Mouse (Mus musculus) intestine, postnatal 0 days (tissue): ENCODE measurements around the gene Usp3. TPM values are rescaled to one million over a fixed set of nuclear protein-coding genes. Genes with fewer than 3 reads are reported as not detected.

Experiments
- ATAC-seq: fragments of 200-750 bp; cut with Nextera tagmentation; 2 replicates; pipeline ENCODE4 v1.8.0; 2017; ENCODE audit warnings: mild to moderate bottlenecking, moderate TSS enrichment, moderate library complexity
- H3K27ac ChIP-seq: fragments of 300-500 bp; sonication (generic); 2 replicates; pipeline ENCODE4 v1.5.1; 2014; ENCODE audit warnings: mild to moderate bottlenecking, low read depth, low read length, moderate library complexity
- H3K27me3 ChIP-seq: fragments of 300-500 bp; sonication (generic); replicated peaks from 2 replicates; pipeline ENCODE4 v1.6.1; 2014; ENCODE audit warnings: low read length, mixed read lengths; ENCODE audit not compliant: control insufficient read depth, insufficient read depth
- H3K36me3 ChIP-seq: fragments of 300-500 bp; sonication (generic); 2 replicates; pipeline ENCODE4 v1.6.1; 2014; ENCODE audit warnings: mild to moderate bottlenecking, moderate library complexity; ENCODE audit not compliant: control insufficient read depth, insufficient read depth
- H3K4me1 ChIP-seq: fragments of 300-500 bp; sonication (generic); replicated peaks from 2 replicates; pipeline ENCODE4 v1.6.1; 2014; ENCODE audit warnings: antibody characterized with exemption, low read length, mixed read lengths; ENCODE audit not compliant: control insufficient read depth, insufficient read depth
- H3K4me2 ChIP-seq: fragments of 300-500 bp; sonication (generic); replicated peaks from 2 replicates; pipeline ENCODE4 v1.6.1; 2014; ENCODE audit warnings: low read depth, mild to moderate bottlenecking, moderate library complexity
- H3K4me3 ChIP-seq: fragments of 300-500 bp; sonication (generic); 2 replicates; pipeline ENCODE4 v1.5.1; 2014; ENCODE audit warnings: low read depth, low read length
- H3K9ac ChIP-seq: fragments of 300-500 bp; sonication (generic); 2 replicates; pipeline ENCODE4 v1.6.1; 2014; ENCODE audit warnings: mild to moderate bottlenecking, low read depth, low read length
- H3K9me3 ChIP-seq: fragments of 300-500 bp; sonication (generic); 2 replicates; pipeline ENCODE4 v1.6.1; 2016; ENCODE audit warnings: mixed run types; ENCODE audit not compliant: control insufficient read depth
- CTCF ChIP-seq: sonication (generic); IDR thresholded peaks from 2 replicates; pipeline ENCODE4 v1.5.1; 2016; ENCODE audit warnings: low read depth, mild to moderate bottlenecking, control low read depth, antibody characterized with exemption, moderate library complexity
- WGBS: fragments of 180-500 bp; shearing (Covaris S2); extraction: QIAGEN DNeasy Blood & Tissue Kit; methylation state at CpG from one replicate; pipeline ENCODE4 v1.1.7; 2014; 5-methylcytosine and 5-hydroxymethylcytosine counted together
- polyA plus RNA-seq: library from polyadenylated mRNA; unstranded; fragments of >200 nt; fragmentation: Nextera tagmentation; extraction: Ambion mirVana; gene quantifications from 2 replicates; pipeline ENCODE4 v1.2.1, GENCODE M21; 2015

The Usp3 gene
- polyA plus RNA-seq, 1 experiment from 2014 or later, result 63.5 TPM

- no peak for ATAC-seq
- Histone ChIP-seq H3K4me3 (no peak overlapping the region), H3K9ac (no peak overlapping the region), H3K4me1 (no peaks in the 10 kb centered on the region), H3K9me3 (no peaks in the 10 kb centered on the region), H3K27ac (no peak overlapping the region), H3K27me3 (no peaks in the 10 kb centered on the region), H3K36me3 (peaks cover 73% of the 10 kb centered on the region), H3K4me2 (no peak overlapping the region)
- TF ChIP-seq CTCF, result no peak
- WGBS, result 76% methylated on average over 4 of the region's 4 CpGs
Observed at GRCm38 (mm10) chr9:66542785-66543184, 50.2 kb downstream of the Usp3 start.

GRCm38 (mm10) chr9:66521595-66521994, 71.3 kb downstream of the Usp3 start:
- Histone ChIP-seq H3K9me3 (no peaks in the 10 kb centered on the region), H3K9ac (no peak overlapping the region), H3K36me3 (peaks cover 72% of the 10 kb centered on the region), H3K4me3 (no peak overlapping the region), H3K27me3 (no peaks in the 10 kb centered on the region), H3K4me2 (no peak overlapping the region), H3K4me1 (no peaks in the 10 kb centered on the region), H3K27ac (peak overlapping the region; percentile 42)
- 81% methylated on average over 3 of the region's 3 CpGs for WGBS
- TF ChIP-seq CTCF, result no peak
- ATAC-seq, result no peak

- no peak overlapping the region for H3K9ac ChIP-seq
- H3K36me3 ChIP-seq, result peaks cover 69% of the 10 kb centered on the region
- no peaks in the 10 kb centered on the region for H3K27me3 ChIP-seq
- WGBS, result 85% methylated on average over 4 of the region's 4 CpGs
- H3K4me1 ChIP-seq, result no peaks in the 10 kb centered on the region
- H3K27ac ChIP-seq, result peak overlapping the region; percentile 41; the same call in 1 of the 2 replicates
- H3K9me3 ChIP-seq, result no peaks in the 10 kb centered on the region
- no peak overlapping the region for H3K4me2 ChIP-seq
- ATAC-seq, result no peak
- no peak overlapping the region for H3K4me3 ChIP-seq
- TF ChIP-seq CTCF, result no peak
Observed at GRCm38 (mm10) chr9:66520299-66520698, 72.6 kb downstream of the Usp3 start.

GRCm38 (mm10) chr9:66518901-66519300, 74.0 kb downstream of the Usp3 start:
- H3K36me3 ChIP-seq, result peaks cover 58% of the 10 kb centered on the region
- 70% methylated on average over 5 of the region's 5 CpGs for WGBS
- no peaks in the 10 kb centered on the region for H3K27me3 ChIP-seq
- ATAC-seq, result no peak
- H3K27ac ChIP-seq, result no peak overlapping the region
- no peak for TF ChIP-seq CTCF
- no peaks in the 10 kb centered on the region for H3K9me3 ChIP-seq
- H3K4me3 ChIP-seq, result no peak overlapping the region
- H3K4me1 ChIP-seq, result 0 out of 2 replicates have a peak, but pooled peaks cover 5% of the 10 kb centered on the region
- no peak overlapping the region for H3K9ac ChIP-seq
- no peak overlapping the region for H3K4me2 ChIP-seq

- H3K27ac ChIP-seq, result no peak overlapping the region
- H3K4me2 ChIP-seq, result no peak overlapping the region
- H3K36me3 ChIP-seq, result peaks cover 51% of the 10 kb centered on the region
- no peak overlapping the region for H3K9ac ChIP-seq
- WGBS, result 70% methylated on average over 5 of the region's 5 CpGs
- no peaks in the 10 kb centered on the region for H3K27me3 ChIP-seq
- no peak for ATAC-seq
- H3K4me1 ChIP-seq, result peaks cover 9% of the 10 kb centered on the region; the same call in 1 of the 2 replicates
- no peak for TF ChIP-seq CTCF
- H3K9me3 ChIP-seq, result no peaks in the 10 kb centered on the region
- no peak overlapping the region for H3K4me3 ChIP-seq
Observed at GRCm38 (mm10) chr9:66518251-66518650, 74.7 kb downstream of the Usp3 start.

- H3K27me3 ChIP-seq, result no peaks in the 10 kb centered on the region
- whole genome bisulfite sequencing, result 92% methylated on average over 10 of the region's 10 CpGs
- H3K4me2 ChIP-seq, result no peak overlapping the region
- H3K4me1 ChIP-seq, result peaks cover 12% of the 10 kb centered on the region; the same call in 1 of the 2 replicates
- no peak overlapping the region for H3K4me3 ChIP-seq
- peaks cover 50% of the 10 kb centered on the region for H3K36me3 ChIP-seq
- H3K27ac ChIP-seq, result no peak overlapping the region
- no peak for ATAC-seq
- H3K9ac ChIP-seq, result no peak overlapping the region
- no peaks in the 10 kb centered on the region for H3K9me3 ChIP-seq
- no peak for TF ChIP-seq CTCF
Observed at GRCm38 (mm10) chr9:66517746-66518145, 75.2 kb downstream of the Usp3 start.
